Mouse (Mus musculus): Measurements from ENCODE around the gene Vezt. TPM values are rescaled to one million over a fixed set of nuclear protein-coding genes. Genes with fewer than 3 reads are reported as not detected.

Vezt gene
- total and polyA plus RNA-seq, 2 experiments, result 6.5 to 9.2 TPM

DNA sequence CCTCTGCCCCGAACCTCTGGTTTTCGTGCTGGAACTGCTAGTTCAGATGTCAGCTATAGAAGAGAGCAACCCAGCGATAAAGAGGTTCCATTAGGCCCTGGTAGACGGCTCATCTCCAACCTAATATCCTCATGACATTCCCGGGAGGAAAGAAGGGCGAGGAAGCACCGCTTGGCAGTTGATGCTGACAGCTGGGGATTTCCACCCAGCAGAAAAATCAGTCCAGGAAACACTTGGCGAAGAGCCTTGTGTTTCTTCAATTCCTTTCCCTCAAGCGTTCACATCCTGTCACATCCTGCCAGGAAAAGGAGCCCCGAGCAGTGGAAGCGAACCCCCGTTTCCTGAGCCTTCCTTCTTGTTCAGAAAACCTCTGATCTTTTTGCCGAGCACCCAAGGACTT, 116.4 kb downstream of the Vezt start:
- no peak overlapping the region for H3K4me3 ChIP-seq (ENCODE audit: insufficient read depth, low read depth, low read length)
- 0 out of 2 replicates have a peak overlapping the region, but pooled peaks have one; percentile 13 for H3K9ac ChIP-seq (ENCODE audit: low read depth, low read length)
- no peaks in the 10 kb centered on the region for H3K4me1 ChIP-seq (ENCODE audit: control insufficient read depth, insufficient read depth, low read length)
- TF ChIP-seq CTCF (IDR thresholded peaks at IDR 0.05; ENCODE audit: low read depth, low read length) (no peak), POLR2A (IDR thresholded peaks at IDR 0.05; ENCODE audit: extremely low read depth, insufficient read depth, low read length) (no peak)
- 65% methylated on average over 13 of the region's 13 CpGs for WGBS
- peak; percentile 19 for DNase-seq (ENCODE audit: extremely low read depth, low read depth, low spot score)
- peak overlapping the region; percentile 66 for H3K27ac ChIP-seq (replicated peaks; ENCODE audit: insufficient read depth, low read depth, low read length)
- H3K36me3 ChIP-seq (ENCODE audit: control insufficient read depth, insufficient read depth, low read length), result no peaks in the 10 kb centered on the region
- no peaks in the 10 kb centered on the region for H3K79me2 ChIP-seq (ENCODE audit: control insufficient read depth, insufficient read depth, low read length)
- H3K27me3 ChIP-seq (ENCODE audit: control insufficient read depth, insufficient read depth, low read length), result no peaks in the 10 kb centered on the region

DNA sequence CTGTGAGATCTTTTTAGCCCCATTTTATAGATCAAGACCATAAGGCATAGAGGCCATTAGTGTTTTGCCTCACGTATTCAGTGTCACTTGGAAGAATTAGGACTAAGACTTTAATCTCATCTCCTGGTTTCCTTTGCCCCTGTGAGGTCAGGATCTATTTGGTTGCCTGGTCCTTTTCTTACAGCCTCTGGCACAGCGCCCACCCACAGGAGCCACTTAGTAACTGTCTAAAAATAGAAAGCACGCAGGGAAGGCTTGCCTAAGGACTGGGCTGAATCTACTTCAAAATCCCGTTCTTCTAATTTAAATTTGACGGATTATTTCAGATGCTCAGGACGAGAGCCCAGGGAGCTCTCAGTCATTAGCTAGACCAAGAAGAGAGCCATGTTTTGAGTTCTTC, 116.9 kb downstream of the Vezt start:
- no peak for DNase-seq (ENCODE audit: extremely low read depth, low read depth, low spot score)
- Histone ChIP-seq H3K4me3 (ENCODE audit: insufficient read depth, low read depth, low read length) (no peak overlapping the region), H3K36me3 (ENCODE audit: control insufficient read depth, insufficient read depth, low read length) (no peaks in the 10 kb centered on the region), H3K27me3 (ENCODE audit: control insufficient read depth, insufficient read depth, low read length) (no peaks in the 10 kb centered on the region), H3K79me2 (ENCODE audit: control insufficient read depth, insufficient read depth, low read length) (no peaks in the 10 kb centered on the region), H3K27ac (replicated peaks; ENCODE audit: insufficient read depth, low read depth, low read length) (peak overlapping the region; percentile 66), H3K4me1 (ENCODE audit: control insufficient read depth, insufficient read depth, low read length) (no peaks in the 10 kb centered on the region), H3K9ac (ENCODE audit: low read depth, low read length) (0 out of 2 replicates have a peak overlapping the region, but pooled peaks have one; percentile 13)
- WGBS, result 61% methylated on average over 6 of the region's 6 CpGs
- no peak for TF ChIP-seq CTCF (IDR thresholded peaks at IDR 0.05; ENCODE audit: low read depth, low read length)
- no peak for TF ChIP-seq POLR2A (IDR thresholded peaks at IDR 0.05; ENCODE audit: extremely low read depth, insufficient read depth, low read length)

DNA sequence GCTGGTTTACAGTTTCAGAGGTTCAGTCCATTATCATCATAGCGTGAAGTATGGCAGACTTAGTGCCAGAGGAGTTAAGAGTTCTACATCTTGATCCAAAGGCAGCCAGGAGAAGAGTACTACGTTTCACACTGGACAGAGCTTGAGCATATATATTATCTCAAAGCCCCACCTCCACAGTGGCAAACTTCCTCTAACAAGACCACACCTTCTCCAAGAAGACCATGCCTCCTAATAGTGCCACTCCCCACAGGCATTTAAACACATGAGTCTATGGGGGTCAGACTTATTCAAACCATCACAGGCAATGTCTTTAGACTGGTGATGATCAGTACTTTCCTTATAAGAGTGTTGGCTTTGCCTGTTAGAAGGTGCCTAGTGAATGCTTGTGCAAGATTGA, 117.5 kb downstream of the Vezt start:
- no peaks in the 10 kb centered on the region for H3K79me2 ChIP-seq (ENCODE audit: control insufficient read depth, insufficient read depth, low read length)
- no peak for DNase-seq (ENCODE audit: extremely low read depth, low read depth, low spot score)
- H3K36me3 ChIP-seq (ENCODE audit: control insufficient read depth, insufficient read depth, low read length), result no peaks in the 10 kb centered on the region
- 81% methylated on average over 2 of the region's 2 CpGs for WGBS
- H3K27me3 ChIP-seq (ENCODE audit: control insufficient read depth, insufficient read depth, low read length), result no peaks in the 10 kb centered on the region
- H3K4me3 ChIP-seq (ENCODE audit: insufficient read depth, low read depth, low read length), result no peak overlapping the region
- TF ChIP-seq POLR2A (IDR thresholded peaks at IDR 0.05; ENCODE audit: extremely low read depth, insufficient read depth, low read length) (no peak), CTCF (IDR thresholded peaks at IDR 0.05; ENCODE audit: low read depth, low read length) (no peak)
- H3K4me1 ChIP-seq (ENCODE audit: control insufficient read depth, insufficient read depth, low read length), result no peaks in the 10 kb centered on the region
- no peak overlapping the region for H3K9ac ChIP-seq (ENCODE audit: low read depth, low read length)
- no peak overlapping the region for H3K27ac ChIP-seq (replicated peaks; ENCODE audit: insufficient read depth, low read depth, low read length)

DNA sequence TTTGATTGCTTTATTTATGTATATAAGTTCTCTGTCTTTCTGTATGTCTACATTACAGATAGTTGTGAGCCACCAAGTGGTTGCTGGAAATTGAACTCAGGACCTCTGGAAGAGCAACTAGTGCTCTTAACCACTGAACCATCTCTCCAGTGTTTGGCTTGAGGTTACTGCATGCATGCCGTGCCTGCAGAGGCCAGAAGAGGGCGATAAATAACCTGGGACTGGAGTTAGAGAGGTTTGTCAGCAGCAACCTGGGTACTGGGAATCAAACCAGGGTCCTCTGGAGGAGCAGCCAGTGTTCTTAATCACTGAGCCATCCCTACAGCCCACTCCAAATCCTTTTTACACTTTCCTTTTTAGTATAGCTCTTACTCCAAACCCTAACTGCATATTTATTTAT, 118.8 kb downstream of the Vezt start:
- no peak for DNase-seq (ENCODE audit: extremely low read depth, low read depth, low spot score)
- Histone ChIP-seq H3K79me2 (ENCODE audit: control insufficient read depth, insufficient read depth, low read length) (no peaks in the 10 kb centered on the region), H3K36me3 (ENCODE audit: control insufficient read depth, insufficient read depth, low read length) (no peaks in the 10 kb centered on the region), H3K27ac (replicated peaks; ENCODE audit: insufficient read depth, low read depth, low read length) (no peak overlapping the region), H3K4me1 (ENCODE audit: control insufficient read depth, insufficient read depth, low read length) (no peaks in the 10 kb centered on the region), H3K4me3 (ENCODE audit: insufficient read depth, low read depth, low read length) (no peak overlapping the region), H3K27me3 (ENCODE audit: control insufficient read depth, insufficient read depth, low read length) (no peaks in the 10 kb centered on the region), H3K9ac (ENCODE audit: low read depth, low read length) (no peak overlapping the region)
- TF ChIP-seq POLR2A (IDR thresholded peaks at IDR 0.05; ENCODE audit: extremely low read depth, insufficient read depth, low read length) (no peak), CTCF (IDR thresholded peaks at IDR 0.05; ENCODE audit: low read depth, low read length) (no peak)
- 81% methylated on average over 2 of the region's 2 CpGs for WGBS

DNA sequence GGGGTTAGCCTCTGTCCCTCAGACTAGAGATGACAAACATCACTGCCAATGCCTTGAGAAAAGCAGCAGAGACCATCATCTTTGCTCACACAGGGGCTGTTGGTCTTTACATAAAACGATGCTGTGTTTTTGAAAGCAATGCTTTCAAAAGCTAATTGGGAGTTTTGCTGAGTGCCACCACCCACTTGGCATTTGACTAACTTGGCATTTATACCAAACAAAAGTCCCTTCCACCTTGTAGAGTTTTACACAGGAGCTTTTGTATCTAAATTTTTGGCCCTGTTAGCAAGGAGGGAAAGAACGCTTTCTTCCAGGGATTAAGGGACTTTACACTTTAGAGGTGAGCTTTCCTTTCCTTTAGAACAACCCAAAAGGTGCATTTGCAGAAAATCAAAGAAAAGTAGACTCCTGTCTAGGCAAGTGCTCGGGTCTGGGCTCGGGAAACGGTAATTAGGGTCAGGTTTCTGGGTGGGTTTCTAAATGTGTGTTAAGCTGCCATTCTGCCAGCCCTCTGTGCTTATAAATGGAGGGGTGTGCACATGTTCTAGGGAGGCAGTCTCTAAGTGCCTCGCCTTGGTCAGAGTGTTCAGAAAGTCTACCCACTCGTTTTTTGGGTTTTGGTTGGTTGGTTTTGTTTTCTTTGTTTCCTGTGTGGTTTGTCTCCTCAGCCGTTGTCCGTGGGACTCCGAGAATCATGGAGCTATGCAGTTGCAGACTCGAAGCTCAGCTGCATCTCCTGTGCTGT, 119.9 kb downstream of the Vezt start:
- 72% methylated on average over 11 of the region's 11 CpGs for WGBS
- TF ChIP-seq CTCF (IDR thresholded peaks at IDR 0.05; ENCODE audit: low read depth, low read length) (no peak), POLR2A (IDR thresholded peaks at IDR 0.05; ENCODE audit: extremely low read depth, insufficient read depth, low read length) (no peak)
- H3K4me1 ChIP-seq (ENCODE audit: control insufficient read depth, insufficient read depth, low read length), result no peaks in the 10 kb centered on the region

DNA sequence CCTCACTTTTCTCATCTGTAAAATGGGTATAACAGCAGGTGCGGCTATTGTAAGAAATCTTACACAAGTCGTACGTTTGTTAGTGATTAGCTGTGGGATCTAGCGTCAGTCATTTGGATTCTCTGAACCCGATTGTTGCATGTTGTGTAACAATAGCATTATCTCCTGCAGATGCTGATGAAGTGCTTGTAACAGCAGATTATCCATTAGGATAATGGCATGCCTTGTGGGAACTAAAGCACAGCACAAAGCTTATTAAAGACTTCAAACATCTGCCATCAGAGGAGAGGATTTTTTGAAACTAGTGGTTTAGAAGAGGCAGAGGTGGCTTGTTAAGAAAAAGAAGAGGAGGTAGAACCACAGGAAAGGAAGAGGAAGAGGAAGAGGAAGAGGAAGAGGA, 122.1 kb downstream of the Vezt start:
- Histone ChIP-seq H3K36me3 (ENCODE audit: control insufficient read depth, insufficient read depth, low read length) (no peaks in the 10 kb centered on the region), H3K27me3 (ENCODE audit: control insufficient read depth, insufficient read depth, low read length) (no peaks in the 10 kb centered on the region), H3K4me3 (ENCODE audit: insufficient read depth, low read depth, low read length) (no peak overlapping the region), H3K9ac (ENCODE audit: low read depth, low read length) (no peak overlapping the region), H3K27ac (replicated peaks; ENCODE audit: insufficient read depth, low read depth, low read length) (no peak overlapping the region), H3K79me2 (ENCODE audit: control insufficient read depth, insufficient read depth, low read length) (no peaks in the 10 kb centered on the region), H3K4me1 (ENCODE audit: control insufficient read depth, insufficient read depth, low read length) (no peaks in the 10 kb centered on the region)
- 90% methylated on average over 5 of the region's 5 CpGs for WGBS
- TF ChIP-seq POLR2A (IDR thresholded peaks at IDR 0.05; ENCODE audit: extremely low read depth, insufficient read depth, low read length), result no peak
- TF ChIP-seq CTCF (IDR thresholded peaks at IDR 0.05; ENCODE audit: low read depth, low read length), result no peak
- DNase-seq (ENCODE audit: extremely low read depth, low read depth, low spot score), result no peak

More for the DNA sequence above, 119.9 kb downstream of the Vezt start:
- no peak for DNase-seq (ENCODE audit: extremely low read depth, low read depth, low spot score)
- Histone ChIP-seq H3K4me3 (ENCODE audit: insufficient read depth, low read depth, low read length) (no peak overlapping the region), H3K9ac (ENCODE audit: low read depth, low read length) (no peak overlapping the region), H3K36me3 (ENCODE audit: control insufficient read depth, insufficient read depth, low read length) (no peaks in the 10 kb centered on the region), H3K27ac (replicated peaks; ENCODE audit: insufficient read depth, low read depth, low read length) (no peak overlapping the region), H3K27me3 (ENCODE audit: control insufficient read depth, insufficient read depth, low read length) (no peaks in the 10 kb centered on the region), H3K79me2 (ENCODE audit: control insufficient read depth, insufficient read depth, low read length) (no peaks in the 10 kb centered on the region)
